Mouse (Mus musculus): Measurements from ENCODE around the gene Gm49336.

Gene Gm49336

GRCm38 (mm10) chr14:60251281-60252003 lies at the start of gene Gm49336, which contains the start of gene Nupl1:
Gene Gm49336, minus strand, starts transcription at chr14:60251507.
Gene Nupl1, minus strand, starts transcription at chr14:60251431.
- DNase-seq (ENCODE audit: low read depth, low spot score) = peak; percentile 96

- no peak for DNase-seq (ENCODE audit: low read depth, low spot score)
These were observed 49.7 kb upstream of the Gm49336 start for GRCm38 (mm10) chr14:60301024-60301423.

- no peak for DNase-seq (ENCODE audit: low read depth, low spot score)
These were observed 49.1 kb upstream of the Gm49336 start for GRCm38 (mm10) chr14:60300224-60300991.

- DNase-seq (ENCODE audit: low read depth, low spot score) = no peak
These were observed 44.2 kb upstream of the Gm49336 start for GRCm38 (mm10) chr14:60295531-60295930.

GRCm38 (mm10) chr14:60290363-60290762 lies 39.1 kb upstream of the Gm49336 start:
- DNase-seq (ENCODE audit: low read depth, low spot score) = no peak

- no peak for DNase-seq (ENCODE audit: low read depth, low spot score)
These were observed 35.0 kb upstream of the Gm49336 start for GRCm38 (mm10) chr14:60286194-60286863.

- DNase-seq (ENCODE audit: low read depth, low spot score) = no peak
These were observed 24.3 kb upstream of the Gm49336 start for GRCm38 (mm10) chr14:60275301-60276276.

- no peak for DNase-seq (ENCODE audit: low read depth, low spot score)
These were observed 22.0 kb upstream of the Gm49336 start for GRCm38 (mm10) chr14:60273346-60273745.

GRCm38 (mm10) chr14:60269333-60269732 lies 18.0 kb upstream of the Gm49336 start:
- no peak for DNase-seq (ENCODE audit: low read depth, low spot score)

GRCm38 (mm10) chr14:60264990-60265876 lies 13.9 kb upstream of the Gm49336 start, which contains the start of gene Mtmr6:
Gene Mtmr6, plus strand, starts transcription at chr14:60265228.
- DNase-seq (ENCODE audit: low read depth, low spot score) = peak; percentile 98

GRCm38 (mm10) chr14:60262316-60262715 lies 11.0 kb upstream of the Gm49336 start:
- peak; percentile 61 for DNase-seq (ENCODE audit: low read depth, low spot score)

GRCm38 (mm10) chr14:60257851-60258250 lies 6.5 kb upstream of the Gm49336 start:
- DNase-seq (ENCODE audit: low read depth, low spot score) = no peak

- no peak for DNase-seq (ENCODE audit: low read depth, low spot score)
These were observed 5.8 kb upstream of the Gm49336 start for GRCm38 (mm10) chr14:60257101-60257500.

GRCm38 (mm10) chr14:60256356-60256755 lies 5.0 kb upstream of the Gm49336 start:
- no peak for DNase-seq (ENCODE audit: low read depth, low spot score)

GRCm38 (mm10) chr14:60254774-60255173 lies 3.5 kb upstream of the Gm49336 start:
- no peak for DNase-seq (ENCODE audit: low read depth, low spot score)

GRCm38 (mm10) chr14:60253466-60253865 lies 2.2 kb upstream of the Gm49336 start:
- DNase-seq (ENCODE audit: low read depth, low spot score) = no peak

- no peak for DNase-seq (ENCODE audit: low read depth, low spot score)
These were observed 995 bp upstream of the Gm49336 start for GRCm38 (mm10) chr14:60252004-60253000.

GRCm38 (mm10) chr14:60250879-60251278 lies 428 bp downstream of the Gm49336 start:
- no peak for DNase-seq (ENCODE audit: low read depth, low spot score)

GRCm38 (mm10) chr14:60250366-60250765 lies 941 bp downstream of the Gm49336 start:
- DNase-seq (ENCODE audit: low read depth, low spot score) = no peak

Data from retina, adult 2 months (tissue).